ENCODE assay signal across 15 mouse cellular contexts in genomic region chr17:29979841-29980240, GRCm38 (mm10). TPM values are rescaled to one million over a fixed set of nuclear protein-coding genes. Genes with fewer than 3 reads are reported as not detected.
DNase-seq lines count a peak whose midpoint lies in the region; ATAC-seq lines count a peak whose summit lies in the region.
"Had no signal": no experiment of that assay in that cellular context is flagged by ENCODE, and none has a peak within 500 bp of the region (broad histone marks: within the 10 kb centered on the region; RNA-seq: fewer than 3 reads in every experiment).

No protein-coding gene starts in this region.

- 61% methylated on average over 7 of the region's 7 CpGs for WGBS in stomach, embryonic 14.5 days

- peak; percentile 32 for DNase-seq in 3134 (ENCODE audit: extremely low read depth, insufficient read length, low spot score)
- peak; percentile 10 to 44 for DNase-seq in CD8-positive naive resting alpha-beta T cell, adult 2 months (ENCODE audit: low read depth in 2 of 2, low spot score in 2 of 2)
- DNase-seq in yolk sac, embryonic 10.5 days (ENCODE audit: low spot score): no peak
- no peak for DNase-seq in adrenal gland, adult 8-10 months
- no peak for DNase-seq in frontal cortex, postnatal 25 days (ENCODE audit: low spot score in 2 of 2)
- no peak for DNase-seq in right cerebral cortex, adult 18-20 months
- DNase-seq: adrenal gland, adult 2 months; heart, adult 18-20 months; heart, postnatal 4 days; lung, postnatal 14 days had no signal

- peak; percentile 48 for ATAC-seq in granulocyte monocyte progenitor cell, adult 5-6 weeks (replicated peaks; ENCODE audit: poor library complexity, severe bottlenecking)
- peak; percentile 53; the same call in 1 of the 2 replicates for ATAC-seq in stomach, embryonic 14.5 days (ENCODE audit: insufficient number of reproducible peaks, insufficient read depth, low FRiP score, low read depth)

- H3K27ac ChIP-seq in stomach, embryonic 14.5 days (ENCODE audit: low read length): no peak overlapping the region
- H3K27ac ChIP-seq: forebrain, embryonic 12.5 days; limb, embryonic 15.5 days had no signal

- H3K4me1 ChIP-seq in stomach, embryonic 14.5 days (ENCODE audit: control insufficient read depth, insufficient read depth, low read length): 0 out of 2 replicates have a peak, but pooled peaks cover 3% of the 10 kb centered on the region
- H3K4me1 ChIP-seq: forebrain, embryonic 12.5 days had no signal

- H3K9ac ChIP-seq in stomach, embryonic 14.5 days (replicated peaks; ENCODE audit: low read depth, low read length): no peak overlapping the region
- H3K9ac ChIP-seq: forebrain, embryonic 12.5 days; limb, embryonic 15.5 days had no signal

- no peaks in the 10 kb centered on the region for H3K36me3 ChIP-seq in stomach, embryonic 14.5 days (ENCODE audit: control insufficient read depth, insufficient read depth, low read length)
- H3K36me3 ChIP-seq: forebrain, embryonic 12.5 days; limb, embryonic 15.5 days had no signal

- no peak overlapping the region for H3K4me2 ChIP-seq in stomach, embryonic 14.5 days (replicated peaks; ENCODE audit: low read depth, low read length)
- H3K4me2 ChIP-seq: forebrain, embryonic 12.5 days; limb, embryonic 15.5 days had no signal

- no peak overlapping the region for H3K4me3 ChIP-seq in stomach, embryonic 14.5 days (ENCODE audit: low read depth, low read length)
- H3K4me3 ChIP-seq: forebrain, embryonic 12.5 days; limb, embryonic 15.5 days had no signal

- H3K27me3 ChIP-seq in stomach, embryonic 14.5 days (ENCODE audit: control insufficient read depth, insufficient read depth, low read length): no peaks in the 10 kb centered on the region

- peaks cover 4% of the 10 kb centered on the region; the same call in 1 of the 2 replicates for H3K9me3 ChIP-seq in stomach, embryonic 14.5 days (ENCODE audit: control insufficient read depth, low read depth, low read length)
- H3K9me3 ChIP-seq: forebrain, embryonic 12.5 days; limb, embryonic 15.5 days had no signal

RNA-seq across cellular contexts. Expression of gene Mdga1, which starts 10.0 kb away (rescaled TPM):
- 14.8 and 15.7 TPM in 2 replicates for total RNA-seq in granulocyte monocyte progenitor cell, adult 5-6 weeks (2014; fragmentation: Nextera tagmentation)
- 4.0 and 7.8 TPM in 2 replicates for total RNA-seq in granulocyte monocyte progenitor cell, adult 5-6 weeks (2017)
- polyA plus RNA-seq in stomach, embryonic 14.5 days (2014; fragmentation: Nextera tagmentation; extraction: Ambion mirVana): 5.2 and 5.9 TPM in 2 replicates
- total RNA-seq in adrenal gland, adult 8-10 months (2022): 1 to 10 TPM in 1 of 4 experiments, under 1 TPM in 3; 0.21 to 2.2 (median 0.66) TPM
- total RNA-seq: monocyte, adult 5-6 weeks had no signal

RNA-seq across cellular contexts. Expression of gene Zfand3, which starts 24.7 kb away (rescaled TPM):
- 6.7 and 19.3 TPM in 2 replicates for total RNA-seq in granulocyte monocyte progenitor cell, adult 5-6 weeks (2014; fragmentation: Nextera tagmentation)
- total RNA-seq in granulocyte monocyte progenitor cell, adult 5-6 weeks (2017): 9.1 and 22.3 TPM in 2 replicates
- 47.2 and 48.6 TPM in 2 replicates for polyA plus RNA-seq in stomach, embryonic 14.5 days (2014; fragmentation: Nextera tagmentation; extraction: Ambion mirVana)
- 100 to 1,000 TPM; 150 to 175 (median 171) TPM for total RNA-seq in adrenal gland, adult 8-10 months (2022)

Comparison
In these comparisons a context has a peak if more than half of its experiments do, and no peak if none do; other contexts are left out.
1. DNase-seq: peak in 3134 (single experiment) and CD8-positive naive resting alpha-beta T cell, adult 2 months (2 of 2); none in yolk sac, embryonic 10.5 days (single experiment), adrenal gland, adult 8-10 months (single experiment), frontal cortex, postnatal 25 days (0 of 2) and right cerebral cortex, adult 18-20 months (single experiment).
2. RNA of gene Zfand3, which starts 24.7 kb away (total RNA-seq): 150 to 175 TPM in adrenal gland, adult 8-10 months; 6.7 to 22.3 TPM in granulocyte monocyte progenitor cell, adult 5-6 weeks; every median in the first group is over 4 times any median in the second.